Mouse (Mus musculus): Measurements from ENCODE around the gene Wfdc13. TPM values are rescaled to one million over a fixed set of nuclear protein-coding genes. Genes with fewer than 3 reads are reported as not detected.

The Wfdc13 gene
- polyA plus RNA-seq, 1 experiment = 0.04 TPM

DNA sequence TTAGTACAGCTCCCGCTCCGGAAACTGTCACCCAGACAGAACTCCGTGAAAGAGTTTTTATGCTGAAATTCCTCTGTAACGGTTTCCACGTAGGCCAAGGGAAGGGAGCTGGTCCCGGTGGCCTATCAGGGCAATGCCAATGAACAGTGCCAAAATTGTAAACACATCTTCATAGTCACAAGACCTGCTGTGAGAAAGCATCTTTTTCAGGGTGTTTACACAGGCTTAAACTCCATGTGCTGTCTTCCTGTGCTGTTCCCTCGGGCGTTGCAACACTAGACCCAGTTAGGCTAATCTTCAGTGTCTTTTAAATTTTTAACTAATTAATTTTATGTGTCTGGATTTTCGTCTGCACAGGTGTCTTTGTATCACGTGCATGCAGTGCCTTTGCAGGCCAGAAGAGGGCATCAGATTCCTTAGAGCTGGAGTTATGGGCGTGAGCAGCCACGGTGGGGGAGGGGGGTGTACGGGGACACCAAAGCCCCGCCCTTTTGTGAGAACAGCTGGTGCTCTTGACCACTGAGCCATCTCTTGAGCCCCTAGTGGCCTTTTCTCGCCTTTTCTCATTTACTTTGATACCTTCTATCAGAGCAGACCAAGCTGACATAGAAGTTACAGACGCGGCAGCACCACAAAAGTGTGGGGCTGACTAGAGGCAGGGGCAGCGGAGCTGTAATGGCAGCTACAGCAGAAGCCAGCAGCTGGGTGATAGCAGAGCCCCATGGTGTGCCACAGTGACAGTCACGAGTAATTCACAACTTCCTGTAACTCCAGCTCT lies 5.9 kb upstream of the Wfdc13 start:
- peaks cover 3% of the 10 kb centered on the region for H3K27me3 ChIP-seq (ENCODE audit: control insufficient read depth, insufficient read depth, insufficient read length)
- no peak overlapping the region for H3ac ChIP-seq (ENCODE audit: control insufficient read depth, insufficient read length)
- H3K4me2 ChIP-seq (ENCODE audit: low read depth) = no peak overlapping the region
- no peaks in the 10 kb centered on the region for H3K79me2 ChIP-seq (ENCODE audit: control insufficient read depth, insufficient read depth)
- TF ChIP-seq TCF12 (IDR thresholded peaks at IDR 0.05; ENCODE audit: insufficient read depth, poor library complexity, severe bottlenecking) = no peak
- no peak for TF ChIP-seq USF1 (IDR thresholded peaks at IDR 0.05; ENCODE audit: low read depth)
- TF ChIP-seq TCF3 (IDR thresholded peaks at IDR 0.05; ENCODE audit: insufficient read length, low read depth) = no peak
- no peak for TF ChIP-seq SRF (IDR thresholded peaks at IDR 0.05; ENCODE audit: control insufficient read depth, insufficient read length, low read depth)
- no peak for TF ChIP-seq POLR2AphosphoS2 (IDR thresholded peaks at IDR 0.05; ENCODE audit: insufficient read length, low read depth)
- TF ChIP-seq REST (IDR thresholded peaks at IDR 0.05; ENCODE audit: insufficient read depth, insufficient read length) = no peak
- no peak for TF ChIP-seq MAX (IDR thresholded peaks at IDR 0.05; ENCODE audit: low read depth)
- no peak for TF ChIP-seq MYOD1 (IDR thresholded peaks at IDR 0.05; ENCODE audit: control insufficient read depth in 1 of 3, insufficient read length in 2 of 3, low read depth in 2 of 3)
- TF ChIP-seq CEBPB (IDR thresholded peaks at IDR 0.05; ENCODE audit: insufficient read depth, poor library complexity, severe bottlenecking) = no peak
- no peak for TF ChIP-seq POLR2A (IDR thresholded peaks at IDR 0.05; ENCODE audit: insufficient read length, low read depth)
- no peaks in the 10 kb centered on the region for H3K36me3 ChIP-seq (ENCODE audit: control insufficient read depth, insufficient read depth)
- no peak overlapping the region for H3K4me3 ChIP-seq

- Histone ChIP-seq H3K27me3 (ENCODE audit: control insufficient read depth, insufficient read depth, insufficient read length) (peaks cover 6% of the 10 kb centered on the region), H3K4me3 (no peak overlapping the region), H3K36me3 (ENCODE audit: control insufficient read depth, insufficient read depth) (no peaks in the 10 kb centered on the region), H3K4me2 (ENCODE audit: low read depth) (no peak overlapping the region), H3K79me2 (ENCODE audit: control insufficient read depth, insufficient read depth) (no peaks in the 10 kb centered on the region), H3ac (ENCODE audit: control insufficient read depth, insufficient read length) (no peak overlapping the region)
- TF ChIP-seq MYOG (IDR thresholded peaks at IDR 0.05; ENCODE audit: control insufficient read depth in 1 of 3, insufficient read depth in 1 of 3, insufficient read length in 2 of 3, low read depth in 2 of 3) = no peak
- no peak for TF ChIP-seq MYOD1 (IDR thresholded peaks at IDR 0.05; ENCODE audit: control insufficient read depth in 1 of 3, insufficient read length in 2 of 3, low read depth in 2 of 3)
- TF ChIP-seq POLR2AphosphoS2 (IDR thresholded peaks at IDR 0.05; ENCODE audit: insufficient read length, low read depth) = no peak
- TF ChIP-seq POLR2A (IDR thresholded peaks at IDR 0.05; ENCODE audit: insufficient read length, low read depth) = no peak
- TF ChIP-seq SRF (IDR thresholded peaks at IDR 0.05; ENCODE audit: control insufficient read depth, insufficient read length, low read depth) = no peak
- no peak for TF ChIP-seq REST (IDR thresholded peaks at IDR 0.05; ENCODE audit: insufficient read depth, insufficient read length)
- TF ChIP-seq CEBPB (IDR thresholded peaks at IDR 0.05; ENCODE audit: insufficient read depth, poor library complexity, severe bottlenecking) = no peak
- TF ChIP-seq MAX (IDR thresholded peaks at IDR 0.05; ENCODE audit: low read depth) = no peak
- TF ChIP-seq TCF3 (IDR thresholded peaks at IDR 0.05; ENCODE audit: insufficient read length, low read depth) = no peak
- TF ChIP-seq E2F4 (IDR thresholded peaks at IDR 0.05; ENCODE audit: insufficient read depth) = no peak
- TF ChIP-seq TCF12 (IDR thresholded peaks at IDR 0.05; ENCODE audit: insufficient read depth, poor library complexity, severe bottlenecking) = no peak
- no peak for TF ChIP-seq USF1 (IDR thresholded peaks at IDR 0.05; ENCODE audit: low read depth)
Observed at GRCm38 (mm10) chr2:164679906-164680305, 5.0 kb upstream of the Wfdc13 start.

GRCm38 (mm10) chr2:164698201-164698600 lies 13.3 kb downstream of the Wfdc13 start, which contains the start of gene Spint4:
Spint4 (plus strand) TSS chr2:164698501.
- no peaks in the 10 kb centered on the region for H3K36me3 ChIP-seq (ENCODE audit: control insufficient read depth, insufficient read depth)
- H3K27me3 ChIP-seq (ENCODE audit: control insufficient read depth, insufficient read depth, insufficient read length) = peaks cover 24% of the 10 kb centered on the region
- H3K4me3 ChIP-seq = no peak within 1 kb of the TSS
- H3ac ChIP-seq (ENCODE audit: control insufficient read depth, insufficient read length) = no peak within 1 kb of the TSS
- no peak for TF ChIP-seq POLR2A (IDR thresholded peaks at IDR 0.05; ENCODE audit: insufficient read length, low read depth)
- no peak for TF ChIP-seq E2F4 (IDR thresholded peaks at IDR 0.05; ENCODE audit: insufficient read depth)
- no peak for TF ChIP-seq MAX (IDR thresholded peaks at IDR 0.05; ENCODE audit: low read depth)
- no peak for TF ChIP-seq MYOD1 (IDR thresholded peaks at IDR 0.05; ENCODE audit: control insufficient read depth in 1 of 3, insufficient read length in 2 of 3, low read depth in 2 of 3)
- no peak for TF ChIP-seq TCF3 (IDR thresholded peaks at IDR 0.05; ENCODE audit: insufficient read length, low read depth)
- TF ChIP-seq POLR2AphosphoS2 (IDR thresholded peaks at IDR 0.05; ENCODE audit: insufficient read length, low read depth) = no peak
- no peak within 1 kb of the TSS for H3K4me2 ChIP-seq (ENCODE audit: low read depth)
- H3K79me2 ChIP-seq (ENCODE audit: control insufficient read depth, insufficient read depth) = no peaks in the 10 kb centered on the region

DNA sequence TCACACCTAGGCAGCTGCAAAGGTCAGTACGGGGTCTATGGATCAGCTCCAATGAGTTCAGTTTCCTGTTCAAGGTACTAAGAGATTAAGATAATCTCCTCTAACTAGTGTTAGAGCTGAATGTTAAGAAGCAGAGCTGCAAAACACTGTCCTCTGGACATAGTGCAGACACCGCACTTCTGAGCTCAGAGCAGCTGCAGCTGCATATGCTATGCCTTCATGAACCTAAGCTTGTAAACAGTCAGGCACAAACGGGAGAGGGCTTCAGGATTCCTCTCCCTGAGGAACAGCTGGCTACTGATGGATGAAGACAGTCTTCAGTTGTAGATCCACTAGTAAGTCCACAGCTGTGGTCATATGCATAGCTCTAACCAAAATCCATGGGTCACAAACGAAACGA lies 16.1 kb downstream of the Wfdc13 start:
- Histone ChIP-seq H3K79me2 (ENCODE audit: control insufficient read depth, insufficient read depth) (no peaks in the 10 kb centered on the region), H3K4me2 (ENCODE audit: low read depth) (no peak overlapping the region), H3ac (ENCODE audit: control insufficient read depth, insufficient read length) (no peak overlapping the region), H3K4me3 (no peak overlapping the region), H3K36me3 (ENCODE audit: control insufficient read depth, insufficient read depth) (no peaks in the 10 kb centered on the region), H3K27me3 (ENCODE audit: control insufficient read depth, insufficient read depth, insufficient read length) (peaks cover 18% of the 10 kb centered on the region)
- TF ChIP-seq MYOD1 (IDR thresholded peaks at IDR 0.05; ENCODE audit: control insufficient read depth in 1 of 3, insufficient read length in 2 of 3, low read depth in 2 of 3) (no peak), SRF (IDR thresholded peaks at IDR 0.05; ENCODE audit: control insufficient read depth, insufficient read length, low read depth) (no peak), MYOG (IDR thresholded peaks at IDR 0.05; ENCODE audit: control insufficient read depth in 1 of 3, insufficient read depth in 1 of 3, insufficient read length in 2 of 3, low read depth in 2 of 3) (no peak), TCF3 (IDR thresholded peaks at IDR 0.05; ENCODE audit: insufficient read length, low read depth) (no peak), POLR2AphosphoS2 (IDR thresholded peaks at IDR 0.05; ENCODE audit: insufficient read length, low read depth) (no peak), POLR2A (IDR thresholded peaks at IDR 0.05; ENCODE audit: insufficient read length, low read depth) (no peak), REST (IDR thresholded peaks at IDR 0.05; ENCODE audit: insufficient read depth, insufficient read length) (no peak), CEBPB (IDR thresholded peaks at IDR 0.05; ENCODE audit: insufficient read depth, poor library complexity, severe bottlenecking) (no peak), USF1 (IDR thresholded peaks at IDR 0.05; ENCODE audit: low read depth) (no peak), MAX (IDR thresholded peaks at IDR 0.05; ENCODE audit: low read depth) (no peak), TCF12 (IDR thresholded peaks at IDR 0.05; ENCODE audit: insufficient read depth, poor library complexity, severe bottlenecking) (no peak), E2F4 (IDR thresholded peaks at IDR 0.05; ENCODE audit: insufficient read depth) (no peak)
